Mouse (Mus musculus): ENCODE data around the gene Galp.
"Not testable (repeated sequence)": the region's sequence is repeated elsewhere in the genome, so short reads cannot be mapped to it uniquely, and the experiment has no call there.

Gene Galp

GRCm38 (mm10) chr7:6174365-6174987, 22.4 kb upstream of the Galp start:
- DNase-seq (ENCODE audit: low spot score in 2 of 2): not testable (repeated sequence)

GRCm38 (mm10) chr7:6179013-6179412, 17.9 kb upstream of the Galp start:
- no peak for DNase-seq (ENCODE audit: low spot score in 2 of 2)

- no peak for DNase-seq (ENCODE audit: low spot score in 2 of 2)
Measured at GRCm38 (mm10) chr7:6182882-6183281, 14.0 kb upstream of the Galp start.

GRCm38 (mm10) chr7:6183802-6184201, 13.1 kb upstream of the Galp start:
- DNase-seq (ENCODE audit: low spot score in 2 of 2): no peak

- DNase-seq (ENCODE audit: low spot score in 2 of 2): no peak
Measured at GRCm38 (mm10) chr7:6184521-6184920, 12.4 kb upstream of the Galp start.

- no peak for DNase-seq (ENCODE audit: low spot score in 2 of 2)
Measured at GRCm38 (mm10) chr7:6185391-6185790, 11.5 kb upstream of the Galp start.

GRCm38 (mm10) chr7:6186176-6186575, 10.7 kb upstream of the Galp start:
- DNase-seq (ENCODE audit: low spot score in 2 of 2): no peak

GRCm38 (mm10) chr7:6186756-6187155, 10.1 kb upstream of the Galp start:
- no peak for DNase-seq (ENCODE audit: low spot score in 2 of 2)

GRCm38 (mm10) chr7:6189542-6189941, 7.3 kb upstream of the Galp start:
- DNase-seq (ENCODE audit: low spot score in 2 of 2): no peak

- DNase-seq (ENCODE audit: low spot score in 2 of 2): peak; percentile 41 to 81
Measured at GRCm38 (mm10) chr7:6191376-6191775, 5.5 kb upstream of the Galp start.

- peak in 1 of 2 experiments; percentile 75 for DNase-seq (ENCODE audit: low spot score in 2 of 2)
Measured at GRCm38 (mm10) chr7:6194129-6194528, 2.8 kb upstream of the Galp start.

GRCm38 (mm10) chr7:6195777-6196176, 1.1 kb upstream of the Galp start:
- DNase-seq (ENCODE audit: low spot score in 2 of 2): no peak

- no peak for DNase-seq (ENCODE audit: low spot score in 2 of 2)
Measured at GRCm38 (mm10) chr7:6204200-6204599, 7.3 kb downstream of the Galp start.

GRCm38 (mm10) chr7:6213144-6213543, 16.3 kb downstream of the Galp start:
- peak in 1 of 2 experiments; percentile 19 for DNase-seq (ENCODE audit: low spot score in 2 of 2)

GRCm38 (mm10) chr7:6214691-6215090, 17.8 kb downstream of the Galp start:
- not testable (repeated sequence) for DNase-seq (ENCODE audit: low spot score in 2 of 2)

GRCm38 (mm10) chr7:6220147-6220546, 23.3 kb downstream of the Galp start:
- no peak for DNase-seq (ENCODE audit: low spot score in 2 of 2)

GRCm38 (mm10) chr7:6221978-6222377, 25.1 kb downstream of the Galp start, which contains the start of gene Zscan5b:
Gene Zscan5b, plus strand, starts transcription at chr7:6222278.
- no peak for DNase-seq (ENCODE audit: low spot score in 2 of 2)

- DNase-seq (ENCODE audit: low spot score in 2 of 2): not testable (repeated sequence)
Measured at GRCm38 (mm10) chr7:6228491-6228890, 31.6 kb downstream of the Galp start.

GRCm38 (mm10) chr7:6239787-6240186, 42.9 kb downstream of the Galp start:
- DNase-seq (ENCODE audit: low spot score in 2 of 2): no peak

GRCm38 (mm10) chr7:6240841-6241425, 44.0 kb downstream of the Galp start:
- DNase-seq (ENCODE audit: low spot score in 2 of 2): peak in 1 of 2 experiments; percentile 41

GRCm38 (mm10) chr7:6244361-6245292, 47.7 kb downstream of the Galp start:
- DNase-seq (ENCODE audit: low spot score in 2 of 2): no peak

GRCm38 (mm10) chr7:6252410-6252809, 55.5 kb downstream of the Galp start, which contains the start of gene Epp13:
Gene Epp13, plus strand, starts transcription at chr7:6252710.
- no peak for DNase-seq (ENCODE audit: low spot score in 2 of 2)
